Mouse (Mus musculus) 3134 (cell line): ENCODE measurements around the gene Dgkg.
A peak's percentile ranks its signal among the peaks of the same experiment; 100 is the strongest.

Source experiments
- DNase-seq: peaks from one replicate; pipeline ENCODE4 v3.0.0-alpha.2; 2011; ENCODE audit warnings: low spot score; ENCODE audit not compliant: insufficient read length; ENCODE audit errors: extremely low read depth

Dgkg gene

DNA sequence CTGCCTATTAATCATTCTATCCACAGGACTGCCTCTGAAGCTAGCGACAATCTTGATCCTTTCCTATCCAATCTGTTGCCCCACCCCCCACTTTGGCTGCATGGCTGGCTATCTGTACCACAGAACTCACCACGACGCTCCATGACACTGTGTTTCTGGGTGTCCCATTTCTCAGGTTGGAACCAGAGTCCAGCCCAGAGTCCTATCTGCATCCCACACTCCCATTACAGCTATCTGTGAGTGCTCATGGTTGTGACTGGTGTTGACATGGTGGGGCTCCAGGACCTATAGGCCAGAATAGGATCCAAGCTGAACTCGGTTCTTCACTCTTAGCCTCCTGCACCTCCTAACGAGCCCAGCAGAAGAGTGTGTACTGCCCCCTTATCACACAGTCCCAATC is 107.7 kb downstream of the Dgkg start:
- no peak for DNase-seq

DNA sequence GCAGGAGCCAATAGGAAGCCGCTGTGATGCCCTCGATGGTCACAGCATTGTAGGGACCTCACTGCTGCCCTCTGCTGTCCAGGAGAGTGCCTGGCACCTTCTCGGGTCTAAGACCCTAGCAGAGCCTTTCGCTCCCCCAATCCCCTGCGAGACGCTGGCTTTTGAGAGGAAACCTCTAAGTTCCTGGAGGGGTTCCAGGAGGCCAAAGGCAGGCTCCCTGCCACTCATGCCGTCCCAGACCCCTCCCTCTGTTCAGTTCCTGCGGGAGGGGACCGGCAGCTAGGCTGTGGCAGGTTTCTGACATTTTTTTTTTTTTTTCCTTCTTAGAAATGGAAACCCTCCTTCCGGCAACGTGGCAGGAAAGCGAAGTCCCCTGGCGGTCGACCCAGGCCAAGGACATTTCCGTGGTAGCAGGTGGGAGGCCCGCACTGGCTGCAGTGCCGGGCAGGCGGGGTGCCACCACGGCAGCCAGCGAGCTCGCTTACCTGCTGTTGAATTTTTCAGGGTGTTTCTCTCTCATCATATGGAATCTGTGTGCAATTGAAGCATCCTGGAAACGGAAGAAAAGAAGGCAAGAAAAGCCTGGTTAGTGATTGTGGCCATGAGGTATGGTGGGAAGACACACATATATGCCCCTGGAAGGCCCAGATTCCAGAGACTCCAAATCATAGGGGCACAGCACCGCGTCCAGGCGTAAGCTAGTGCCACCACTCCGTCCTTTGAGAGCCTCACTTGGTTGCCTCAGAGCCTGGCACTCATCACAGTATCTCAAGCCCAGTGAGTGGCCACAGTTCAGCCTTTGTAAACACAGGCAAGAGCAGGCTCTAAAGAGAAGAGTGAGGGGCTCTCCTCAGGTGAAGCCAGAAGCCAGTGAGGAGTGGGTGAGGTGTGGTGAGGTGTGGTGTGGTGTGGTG is 108.6 kb downstream of the Dgkg start:
- DNase-seq, result peak; percentile 38

DNA sequence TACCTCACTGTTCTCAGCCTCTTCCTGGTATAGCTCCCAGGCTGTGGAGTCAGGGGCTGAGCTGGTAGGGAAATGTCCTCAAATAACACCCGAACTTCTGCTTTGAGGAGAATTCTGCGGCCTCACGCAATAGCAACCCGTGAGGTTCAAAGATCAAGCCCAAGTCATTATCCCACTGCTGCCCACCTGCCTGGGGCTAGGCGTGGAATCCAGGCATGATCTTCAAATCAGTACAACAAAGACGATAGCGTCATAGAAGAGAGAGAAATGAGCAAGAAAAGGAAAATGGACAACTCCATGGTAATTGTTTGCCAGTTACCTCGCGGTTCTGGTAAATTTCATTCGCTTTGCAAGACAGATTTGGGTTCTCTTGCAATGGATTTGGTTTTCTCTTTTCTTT is 109.3 kb downstream of the Dgkg start:
- DNase-seq, result no peak

DNA sequence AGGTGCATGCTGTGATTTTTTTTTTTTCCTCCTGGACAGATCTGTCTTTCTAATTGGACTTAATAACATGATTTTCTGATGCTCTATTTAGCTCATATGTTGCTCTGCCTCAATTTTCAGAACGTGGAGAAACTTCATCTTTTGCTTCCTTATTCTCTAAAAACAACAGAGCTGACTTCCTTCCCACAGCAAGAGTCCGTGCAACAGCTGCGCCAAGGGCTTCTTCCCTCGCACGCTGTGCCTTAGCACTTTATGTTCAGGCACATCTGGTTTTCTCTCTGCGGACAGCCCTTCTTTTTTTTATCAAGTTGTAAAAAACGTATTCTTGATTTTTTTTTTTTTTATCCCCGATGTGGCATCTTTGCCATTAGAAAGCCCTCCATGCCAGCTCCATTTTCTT is 111.2 kb downstream of the Dgkg start:
- no peak for DNase-seq

DNA sequence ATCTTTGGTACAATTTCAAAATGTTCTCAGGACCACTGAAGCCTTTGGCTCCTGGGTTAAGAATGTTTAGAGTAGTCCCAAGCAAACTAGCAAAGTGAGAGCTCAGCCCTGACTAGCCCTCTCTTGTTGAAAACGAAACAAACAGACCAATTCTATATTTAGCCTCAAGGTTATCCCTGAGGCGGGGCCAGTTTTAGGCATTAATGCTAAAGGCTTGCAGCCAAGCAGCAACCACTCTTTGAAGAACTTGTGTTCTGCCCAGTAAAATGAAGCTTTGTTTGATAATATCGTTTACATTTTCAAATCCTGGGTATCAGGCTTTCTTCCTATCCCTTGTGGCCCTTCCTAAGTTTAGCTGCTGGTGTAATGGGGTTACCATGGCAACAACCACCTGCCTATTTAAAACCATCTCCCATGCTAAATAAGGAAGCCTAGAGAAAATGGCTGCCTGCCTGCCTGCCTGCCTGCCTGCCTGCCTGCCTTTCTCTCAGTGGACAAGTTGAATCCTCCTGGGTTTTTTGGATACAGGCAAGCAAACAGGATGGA is 111.9 kb downstream of the Dgkg start:
- DNase-seq, result no peak

- no peak for DNase-seq
Observed at GRCm38 (mm10) chr16:22542691-22543141, 114.3 kb downstream of the Dgkg start.

GRCm38 (mm10) chr16:22539275-22539674 is 117.7 kb downstream of the Dgkg start:
- no peak for DNase-seq

- DNase-seq, result no peak
Observed at GRCm38 (mm10) chr16:22536581-22537160, 120.3 kb downstream of the Dgkg start.

GRCm38 (mm10) chr16:22533087-22533486 is 123.9 kb downstream of the Dgkg start:
- DNase-seq, result no peak

DNA sequence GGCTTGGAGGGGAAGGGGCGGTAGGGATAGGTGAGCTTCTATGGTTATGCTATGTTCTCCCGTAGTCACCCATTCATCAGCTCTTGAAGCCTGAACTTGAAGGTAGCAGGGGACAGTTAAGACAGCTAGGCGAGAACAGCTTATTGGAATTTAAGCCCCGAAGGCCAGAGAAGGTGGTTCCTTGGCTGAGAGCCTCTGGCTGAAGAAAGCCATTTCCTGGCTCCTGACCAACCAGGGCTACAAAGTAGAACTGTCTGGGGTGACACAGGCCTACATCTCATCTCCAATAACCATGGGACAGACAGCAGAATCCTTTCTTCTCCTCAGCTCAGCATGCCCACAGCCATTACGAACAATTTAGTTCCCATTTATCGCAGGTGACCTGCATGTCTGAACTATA is 125.2 kb downstream of the Dgkg start:
- no peak for DNase-seq

DNA sequence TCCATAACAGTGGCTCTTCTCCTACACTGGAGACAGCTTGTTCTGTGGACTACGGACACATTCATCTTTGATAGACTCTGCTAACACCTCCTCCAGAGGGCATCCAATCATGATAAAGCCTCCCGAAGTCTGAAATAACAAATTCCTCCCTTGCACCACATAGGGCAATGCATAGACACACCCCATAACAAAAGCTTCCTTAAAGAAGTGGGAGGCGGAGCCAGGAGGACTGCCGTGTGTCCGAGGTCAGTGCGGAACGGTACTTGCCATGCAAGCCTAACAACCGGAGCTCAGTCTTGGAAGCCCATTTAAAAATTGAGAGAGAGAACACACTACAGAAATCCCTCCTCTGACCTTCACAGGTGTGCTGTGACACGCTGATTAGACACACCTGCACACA is 126.0 kb downstream of the Dgkg start:
- DNase-seq, result no peak

GRCm38 (mm10) chr16:22527499-22527939 is 129.5 kb downstream of the Dgkg start:
- DNase-seq, result no peak

- no peak for DNase-seq
Observed at GRCm38 (mm10) chr16:22526386-22526785, 130.6 kb downstream of the Dgkg start.

GRCm38 (mm10) chr16:22517431-22518384 is 139.3 kb downstream of the Dgkg start:
- no peak for DNase-seq

DNA sequence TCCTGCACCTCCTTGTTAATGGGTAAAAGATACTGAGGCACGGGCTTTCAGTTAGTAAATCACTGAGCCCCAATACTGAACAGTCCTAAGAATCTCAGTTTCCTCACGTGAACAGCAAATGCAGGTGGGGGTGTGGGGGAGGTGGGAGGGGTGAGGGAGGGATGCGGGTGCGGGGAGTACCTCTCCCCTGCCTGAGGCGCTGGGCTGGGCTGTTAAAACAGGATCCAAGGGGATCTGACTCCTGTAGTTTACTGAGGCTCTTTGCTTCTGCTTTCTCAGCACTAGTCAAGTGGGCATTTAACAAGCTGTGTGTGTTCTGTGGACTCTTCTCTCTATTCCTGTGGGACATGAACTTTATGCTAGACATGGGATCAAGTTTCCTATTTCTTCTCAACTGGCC is 141.5 kb downstream of the Dgkg start:
- no peak for DNase-seq

- DNase-seq, result no peak
Observed at GRCm38 (mm10) chr16:22510861-22511637, 146.0 kb downstream of the Dgkg start.

DNA sequence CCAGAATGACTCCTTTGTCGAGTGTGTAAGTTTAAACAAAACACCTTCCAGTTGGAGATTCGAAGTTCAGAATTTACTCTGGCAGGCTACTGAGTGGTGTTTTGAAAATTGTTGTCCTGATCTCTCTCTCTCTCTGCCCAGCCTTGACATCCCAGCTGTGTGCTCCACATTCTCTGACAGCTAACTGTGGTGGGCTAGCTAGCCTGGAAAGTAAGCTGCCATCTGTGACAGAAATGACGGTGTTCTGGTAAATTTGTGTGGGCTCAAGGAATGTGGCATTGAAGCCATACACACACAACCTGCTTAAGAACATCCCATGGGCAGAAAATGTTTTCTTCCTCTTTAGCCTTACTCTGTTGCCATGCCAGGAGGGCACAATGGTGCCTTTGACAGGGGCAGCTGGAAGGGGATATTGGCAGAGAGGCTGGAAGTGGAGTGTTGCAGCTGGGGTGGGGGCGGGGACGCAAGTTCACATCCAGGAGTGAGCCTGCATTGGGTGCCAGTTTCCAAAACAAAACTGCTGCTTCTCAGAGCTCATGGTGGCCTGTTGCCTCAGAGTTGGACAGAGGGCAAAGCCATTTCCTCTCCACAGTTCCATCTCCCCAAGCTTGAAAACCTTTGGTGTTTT is 148.0 kb downstream of the Dgkg start:
- no peak for DNase-seq

- DNase-seq, result no peak
Observed at GRCm38 (mm10) chr16:22505656-22506055, 151.4 kb downstream of the Dgkg start.

GRCm38 (mm10) chr16:22504851-22505250 is 152.2 kb downstream of the Dgkg start:
- no peak for DNase-seq
